Mouse (Mus musculus): Measurements from ENCODE around the gene Krt14. TPM values are rescaled to one million over a fixed set of nuclear protein-coding genes. Genes with fewer than 3 reads are reported as not detected.

The Krt14 gene
- polyA plus RNA-seq, 2 experiments, result 0.25 to 0.42 TPM

DNA sequence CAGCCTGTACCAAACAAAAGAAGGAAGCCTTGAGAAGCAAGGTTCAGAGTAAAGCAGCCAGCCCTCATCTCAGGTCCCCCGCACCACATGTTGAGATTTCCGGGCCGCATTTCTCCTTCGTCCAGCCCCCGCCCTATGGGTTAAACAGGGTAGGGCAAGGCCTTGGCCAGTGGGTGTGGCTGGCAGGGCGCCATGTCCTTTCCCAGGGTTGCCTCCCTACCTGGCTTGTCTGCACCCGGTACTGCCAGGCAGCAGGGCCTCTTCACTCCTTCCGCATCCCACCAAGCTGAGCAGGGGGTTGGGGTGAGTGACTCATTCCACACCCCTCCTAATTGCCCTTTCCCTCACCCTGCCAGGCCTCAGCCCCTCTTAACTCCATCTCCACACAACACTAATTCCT is 39.3 kb downstream of the Krt14 start:
- H3K27ac ChIP-seq, result no peak overlapping the region

DNA sequence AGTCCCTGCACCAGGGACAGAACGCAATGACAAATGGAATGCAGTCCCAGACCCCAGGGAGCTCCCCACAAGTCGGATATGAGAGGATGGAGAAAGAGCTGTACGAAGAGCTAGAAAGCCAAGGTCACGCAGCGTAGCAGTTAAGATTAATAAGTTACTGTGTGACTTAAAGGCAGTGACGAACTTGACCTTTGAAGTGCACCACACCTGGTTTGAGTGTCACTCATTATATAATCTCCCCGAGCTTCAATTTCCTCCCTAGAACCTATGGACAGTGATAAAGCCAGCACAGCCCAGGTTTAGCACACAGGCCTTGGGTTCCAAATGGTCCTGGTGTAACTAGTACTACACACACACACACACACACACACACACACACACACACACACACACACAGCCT is 43.0 kb downstream of the Krt14 start:
- H3K27ac ChIP-seq, result no peak overlapping the region
- DNase-seq (ENCODE audit: low read depth in 3 of 3, low spot score in 3 of 3) (no peak), ATAC-seq (ENCODE audit: insufficient read depth) (no peak)
- no peak overlapping the region for H3K9ac ChIP-seq (replicated peaks)
- no peaks in the 10 kb centered on the region for H3K36me3 ChIP-seq (replicated peaks; ENCODE audit: control insufficient read depth, insufficient read depth, low read depth)
- no peak for TF ChIP-seq EP300 (IDR thresholded peaks at IDR 0.05; ENCODE audit: low read depth)
- no peak for TF ChIP-seq CTCF (IDR thresholded peaks at IDR 0.05; ENCODE audit: low read depth)
- no peak overlapping the region for H3K4me2 ChIP-seq (ENCODE audit: low read depth)
- no peaks in the 10 kb centered on the region for H3K9me3 ChIP-seq (ENCODE audit: control insufficient read depth, low read length)
- H3K4me1 ChIP-seq (replicated peaks; ENCODE audit: control insufficient read depth in 2 of 2, insufficient read depth in 2 of 2, low read length in 1 of 2), result no peaks in the 10 kb centered on the region; a peak in 1 of 4 replicates
- WGBS (ENCODE audit: insufficient replicate concordance), result 35% methylated on average over 7 of the region's 7 CpGs
- no peak overlapping the region for H3K4me3 ChIP-seq (ENCODE audit: insufficient read depth in 1 of 2, low read depth in 2 of 2, low read length in 2 of 2)
- no peaks in the 10 kb centered on the region for H3K27me3 ChIP-seq (ENCODE audit: control insufficient read depth, insufficient read depth, low read length)

More for the DNA sequence above, 39.3 kb downstream of the Krt14 start:
- H3K4me3 ChIP-seq (ENCODE audit: insufficient read depth in 1 of 2, low read depth in 2 of 2, low read length in 2 of 2), result no peak overlapping the region
- ATAC-seq (ENCODE audit: insufficient read depth) (no peak), DNase-seq (ENCODE audit: low read depth in 3 of 3, low spot score in 3 of 3) (no peak)
- H3K4me1 ChIP-seq (replicated peaks; ENCODE audit: control insufficient read depth in 2 of 2, insufficient read depth in 2 of 2, low read length in 1 of 2), result no peaks in the 10 kb centered on the region; a peak in 1 of 4 replicates
- H3K4me2 ChIP-seq (ENCODE audit: low read depth), result no peak overlapping the region
- no peak overlapping the region for H3K9ac ChIP-seq (replicated peaks)
- no peaks in the 10 kb centered on the region for H3K27me3 ChIP-seq (ENCODE audit: control insufficient read depth, insufficient read depth, low read length)
- no peaks in the 10 kb centered on the region for H3K36me3 ChIP-seq (replicated peaks; ENCODE audit: control insufficient read depth, insufficient read depth, low read depth)
- no peaks in the 10 kb centered on the region for H3K9me3 ChIP-seq (ENCODE audit: control insufficient read depth, low read length)
- no peak for TF ChIP-seq CTCF (IDR thresholded peaks at IDR 0.05; ENCODE audit: low read depth)
- TF ChIP-seq EP300 (IDR thresholded peaks at IDR 0.05; ENCODE audit: low read depth), result no peak
- WGBS (ENCODE audit: insufficient replicate concordance), result 54% methylated on average over 8 of the region's 8 CpGs

DNA sequence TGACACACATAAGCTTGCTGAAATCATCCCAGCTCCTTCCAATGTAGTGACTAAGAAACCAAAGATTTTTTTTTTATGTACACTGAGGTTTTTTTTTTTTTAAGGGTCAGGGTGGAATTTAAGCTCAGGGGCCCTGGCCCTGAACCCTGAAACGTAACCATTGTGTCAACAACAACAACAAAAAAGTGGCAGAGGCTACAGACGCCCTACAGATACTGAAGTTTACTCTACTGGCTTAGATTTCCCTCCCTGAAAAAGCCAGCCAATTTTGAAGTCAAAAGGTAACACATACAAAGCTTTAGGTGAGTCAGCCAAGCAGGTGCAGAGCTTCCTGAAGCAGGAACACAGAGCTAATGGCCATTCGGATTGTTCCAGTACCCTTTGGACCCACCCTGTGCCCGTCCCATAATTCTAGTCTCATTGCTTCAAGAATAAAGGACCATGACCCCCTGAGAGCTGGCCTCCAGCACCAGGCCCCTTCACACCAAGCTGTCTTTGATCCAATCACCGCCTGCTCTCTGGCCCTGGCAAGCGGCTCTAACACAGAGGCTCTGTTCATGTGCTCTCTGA is 49.4 kb downstream of the Krt14 start:
- no peaks in the 10 kb centered on the region for H3K9me3 ChIP-seq (ENCODE audit: control insufficient read depth, low read length)
- H3K4me1 ChIP-seq (replicated peaks; ENCODE audit: control insufficient read depth in 2 of 2, insufficient read depth in 2 of 2, low read length in 1 of 2), result no peaks in the 10 kb centered on the region
- no peaks in the 10 kb centered on the region for H3K27me3 ChIP-seq (ENCODE audit: control insufficient read depth, insufficient read depth, low read length)
- H3K27ac ChIP-seq, result no peak overlapping the region
- no peak for DNase-seq (ENCODE audit: low read depth in 3 of 3, low spot score in 3 of 3)
- no peak for ATAC-seq (ENCODE audit: insufficient read depth)
- no peak for TF ChIP-seq EP300 (IDR thresholded peaks at IDR 0.05; ENCODE audit: low read depth)
- no peak for TF ChIP-seq CTCF (IDR thresholded peaks at IDR 0.05; ENCODE audit: low read depth)
- 49% methylated on average over 6 of the region's 6 CpGs for WGBS (ENCODE audit: insufficient replicate concordance)
- H3K4me3 ChIP-seq (ENCODE audit: insufficient read depth in 1 of 2, low read depth in 2 of 2, low read length in 2 of 2), result no peak overlapping the region
- H3K9ac ChIP-seq (replicated peaks), result no peak overlapping the region
- H3K4me2 ChIP-seq (ENCODE audit: low read depth), result no peak overlapping the region
- no peaks in the 10 kb centered on the region for H3K36me3 ChIP-seq (replicated peaks; ENCODE audit: control insufficient read depth, insufficient read depth, low read depth)

DNA sequence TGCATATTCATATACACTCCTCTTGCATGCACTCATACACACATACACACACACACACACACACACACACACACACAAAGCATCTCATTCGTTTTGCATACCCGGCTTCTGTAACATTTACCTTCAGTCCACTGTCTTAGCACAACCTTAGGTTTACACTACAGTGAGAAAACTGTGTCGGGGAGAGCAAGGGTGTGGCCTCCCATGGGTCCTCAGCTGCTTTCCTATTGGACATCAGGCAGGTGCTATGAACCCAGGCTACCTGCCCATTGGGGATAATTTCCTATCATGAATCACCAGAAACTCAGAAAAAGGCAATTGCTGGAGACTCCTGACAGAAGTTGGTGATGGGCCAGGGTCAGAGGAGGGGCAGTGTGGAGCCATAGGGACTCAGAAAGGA is 50.0 kb downstream of the Krt14 start:
- H3K27me3 ChIP-seq (ENCODE audit: control insufficient read depth, insufficient read depth, low read length), result no peaks in the 10 kb centered on the region
- TF ChIP-seq EP300 (IDR thresholded peaks at IDR 0.05; ENCODE audit: low read depth), result no peak
- TF ChIP-seq CTCF (IDR thresholded peaks at IDR 0.05; ENCODE audit: low read depth), result no peak
- ATAC-seq (ENCODE audit: insufficient read depth) (no peak), DNase-seq (ENCODE audit: low read depth in 3 of 3, low spot score in 3 of 3) (no peak)
- WGBS (ENCODE audit: insufficient replicate concordance), result 49% methylated on average over 3 of the region's 3 CpGs
- no peak overlapping the region for H3K9ac ChIP-seq (replicated peaks)
- H3K4me2 ChIP-seq (ENCODE audit: low read depth), result no peak overlapping the region
- no peaks in the 10 kb centered on the region for H3K4me1 ChIP-seq (replicated peaks; ENCODE audit: control insufficient read depth in 2 of 2, insufficient read depth in 2 of 2, low read length in 1 of 2)
- H3K27ac ChIP-seq, result no peak overlapping the region
- no peak overlapping the region for H3K4me3 ChIP-seq (ENCODE audit: insufficient read depth in 1 of 2, low read depth in 2 of 2, low read length in 2 of 2)
- H3K36me3 ChIP-seq (replicated peaks; ENCODE audit: control insufficient read depth, insufficient read depth, low read depth), result no peaks in the 10 kb centered on the region
- H3K9me3 ChIP-seq (ENCODE audit: control insufficient read depth, low read length), result no peaks in the 10 kb centered on the region

DNA sequence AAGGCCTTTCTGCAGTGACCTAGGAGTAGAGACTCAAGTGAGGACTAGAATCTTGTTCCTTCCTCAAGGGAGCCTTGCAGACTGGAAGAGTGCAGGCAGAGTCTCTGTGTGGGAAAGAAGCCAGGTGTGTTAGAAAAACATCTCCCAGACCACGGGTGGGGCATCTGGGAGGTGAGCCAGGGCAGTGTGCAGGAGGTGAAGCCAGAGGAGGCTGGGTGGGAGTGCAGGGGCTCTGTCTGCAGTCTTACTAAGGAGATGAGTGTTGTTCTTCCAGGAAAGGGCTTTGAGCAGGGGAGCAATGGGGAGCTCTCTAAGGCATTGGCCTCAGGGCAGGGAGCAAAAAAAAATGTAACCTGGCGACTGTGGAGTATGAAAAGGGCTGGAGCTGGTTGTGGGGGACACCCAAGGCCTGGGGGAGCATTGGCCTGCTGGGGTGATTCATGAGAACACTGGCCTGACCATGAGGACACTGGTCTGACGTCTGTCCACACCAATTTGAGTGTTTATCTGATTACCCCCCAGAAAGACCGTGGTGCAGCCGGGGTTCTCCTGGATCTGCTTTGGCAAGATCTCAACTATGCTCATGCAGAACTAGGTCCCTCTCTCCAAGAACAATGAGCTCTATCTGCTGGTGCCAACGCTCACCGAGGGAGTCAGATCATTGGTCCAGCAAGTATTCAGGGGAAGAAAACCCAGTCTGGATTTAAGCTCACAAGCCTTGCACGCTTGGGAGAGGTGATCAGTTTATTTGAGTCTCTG is 51.7 kb downstream of the Krt14 start:
- Histone ChIP-seq H3K27ac (no peak overlapping the region), H3K36me3 (replicated peaks; ENCODE audit: control insufficient read depth, insufficient read depth, low read depth) (no peaks in the 10 kb centered on the region), H3K4me3 (ENCODE audit: insufficient read depth in 1 of 2, low read depth in 2 of 2, low read length in 2 of 2) (no peak overlapping the region), H3K4me2 (ENCODE audit: low read depth) (no peak overlapping the region), H3K9ac (replicated peaks) (no peak overlapping the region), H3K4me1 (replicated peaks; ENCODE audit: control insufficient read depth in 2 of 2, insufficient read depth in 2 of 2, low read length in 1 of 2) (no peaks in the 10 kb centered on the region), H3K9me3 (ENCODE audit: control insufficient read depth, low read length) (no peaks in the 10 kb centered on the region), H3K27me3 (ENCODE audit: control insufficient read depth, insufficient read depth, low read length) (no peaks in the 10 kb centered on the region)
- WGBS (ENCODE audit: insufficient replicate concordance), result 42% methylated on average over 8 of the region's 8 CpGs
- DNase-seq (ENCODE audit: low read depth in 3 of 3, low spot score in 3 of 3) (no peak), ATAC-seq (ENCODE audit: insufficient read depth) (no peak)
- no peak for TF ChIP-seq EP300 (IDR thresholded peaks at IDR 0.05; ENCODE audit: low read depth)
- no peak for TF ChIP-seq CTCF (IDR thresholded peaks at IDR 0.05; ENCODE audit: low read depth)

Other genes with a start within 250 kb of the Krt14 start
- gene Krtap29-1, start 228.5 kb downstream of the Krt14 start, polyA plus RNA-seq (2012; rRNA removed), result not detected in 2 replicates
- not detected in 2 replicates for gene Krtap29-1, start 228.5 kb downstream of the Krt14 start, polyA plus RNA-seq (2014; fragmentation: Nextera tagmentation; extraction: Ambion mirVana)
- gene Krtap16-1, start 221.0 kb downstream of the Krt14 start, polyA plus RNA-seq (2012; rRNA removed), result not detected in 2 replicates
- not detected in 2 replicates for gene Krtap16-1, start 221.0 kb downstream of the Krt14 start, polyA plus RNA-seq (2014; fragmentation: Nextera tagmentation; extraction: Ambion mirVana)
- gene Krtap17-1, start 213.6 kb downstream of the Krt14 start, polyA plus RNA-seq (2012; rRNA removed), result not detected in 2 replicates
- not detected in 2 replicates for gene Krtap17-1, start 213.6 kb downstream of the Krt14 start, polyA plus RNA-seq (2014; fragmentation: Nextera tagmentation; extraction: Ambion mirVana)
- not detected in 2 replicates for gene Krt33a, start 191.3 kb downstream of the Krt14 start, polyA plus RNA-seq (2012; rRNA removed)
- gene Krt33a, start 191.3 kb downstream of the Krt14 start, polyA plus RNA-seq (2014; fragmentation: Nextera tagmentation; extraction: Ambion mirVana), result not detected in 2 replicates
- gene Krt33b, start 177.7 kb downstream of the Krt14 start, polyA plus RNA-seq (2012; rRNA removed), result not detected in 2 replicates
- not detected in 2 replicates for gene Krt33b, start 177.7 kb downstream of the Krt14 start, polyA plus RNA-seq (2014; fragmentation: Nextera tagmentation; extraction: Ambion mirVana)
- not detected in 2 replicates for gene Krt34, start 166.0 kb downstream of the Krt14 start, polyA plus RNA-seq (2012; rRNA removed)
- gene Krt34, start 166.0 kb downstream of the Krt14 start, polyA plus RNA-seq (2014; fragmentation: Nextera tagmentation; extraction: Ambion mirVana), result not detected in 2 replicates
- not detected in 2 replicates for gene Krt31, start 157.0 kb downstream of the Krt14 start, polyA plus RNA-seq (2012; rRNA removed)
- not detected in 2 replicates for gene Krt31, start 157.0 kb downstream of the Krt14 start, polyA plus RNA-seq (2014; fragmentation: Nextera tagmentation; extraction: Ambion mirVana)
- not detected in 2 replicates for gene Krt32, start 119.3 kb downstream of the Krt14 start, polyA plus RNA-seq (2012; rRNA removed)
- gene Krt32, start 119.3 kb downstream of the Krt14 start, polyA plus RNA-seq (2014; fragmentation: Nextera tagmentation; extraction: Ambion mirVana), result not detected in 2 replicates
- gene Krt35, start 111.3 kb downstream of the Krt14 start, polyA plus RNA-seq (2012; rRNA removed), result not detected in 2 replicates
- gene Krt35, start 111.3 kb downstream of the Krt14 start, polyA plus RNA-seq (2014; fragmentation: Nextera tagmentation; extraction: Ambion mirVana), result not detected in 2 replicates
- not detected in 2 replicates for gene Krt36, start 101.9 kb downstream of the Krt14 start, polyA plus RNA-seq (2012; rRNA removed)
- not detected in 2 replicates for gene Krt36, start 101.9 kb downstream of the Krt14 start, polyA plus RNA-seq (2014; fragmentation: Nextera tagmentation; extraction: Ambion mirVana)
- 0.08 TPM in 1 of 2 replicates, not detected in the other for gene Krt13, start 86.0 kb downstream of the Krt14 start, polyA plus RNA-seq (2012; rRNA removed)
- gene Krt13, start 86.0 kb downstream of the Krt14 start, polyA plus RNA-seq (2014; fragmentation: Nextera tagmentation; extraction: Ambion mirVana), result not detected in 2 replicates
- gene Krt15, start 71.6 kb downstream of the Krt14 start, polyA plus RNA-seq (2012; rRNA removed), result 0.18 and 0.35 TPM in 2 replicates
- gene Krt15, start 71.6 kb downstream of the Krt14 start, polyA plus RNA-seq (2014; fragmentation: Nextera tagmentation; extraction: Ambion mirVana), result 0.08 TPM in 1 of 2 replicates, not detected in the other
- gene Krt19, start 58.9 kb downstream of the Krt14 start, polyA plus RNA-seq (2012; rRNA removed), result 1.8 and 2.0 TPM in 2 replicates
- 1.2 and 2.4 TPM in 2 replicates for gene Krt19, start 58.9 kb downstream of the Krt14 start, polyA plus RNA-seq (2014; fragmentation: Nextera tagmentation; extraction: Ambion mirVana)
- not detected in 2 replicates for gene Krt9, start 14.3 kb downstream of the Krt14 start, polyA plus RNA-seq (2012; rRNA removed)
- not detected in 2 replicates for gene Krt9, start 14.3 kb downstream of the Krt14 start, polyA plus RNA-seq (2014; fragmentation: Nextera tagmentation; extraction: Ambion mirVana)
- not detected in 2 replicates for gene Krt16, start 41.4 kb upstream of the Krt14 start, polyA plus RNA-seq (2012; rRNA removed)
- gene Krt16, start 41.4 kb upstream of the Krt14 start, polyA plus RNA-seq (2014; fragmentation: Nextera tagmentation; extraction: Ambion mirVana), result not detected in 2 replicates
- gene Krt17, start 53.5 kb upstream of the Krt14 start, polyA plus RNA-seq (2012; rRNA removed), result 0.11 and 0.15 TPM in 2 replicates
- gene Krt17, start 53.5 kb upstream of the Krt14 start, polyA plus RNA-seq (2014; fragmentation: Nextera tagmentation; extraction: Ambion mirVana), result 0.18 and 0.20 TPM in 2 replicates
- not detected in 2 replicates for gene Krt42, start 62.3 kb upstream of the Krt14 start, polyA plus RNA-seq (2012; rRNA removed)
- gene Krt42, start 62.3 kb upstream of the Krt14 start, polyA plus RNA-seq (2014; fragmentation: Nextera tagmentation; extraction: Ambion mirVana), result not detected in 2 replicates
- gene Eif1, start 112.3 kb upstream of the Krt14 start, polyA plus RNA-seq (2012; rRNA removed), result 96.0 and 191 TPM in 2 replicates
- 1,798 and 1,809 TPM in 2 replicates for gene Eif1, start 112.3 kb upstream of the Krt14 start, polyA plus RNA-seq (2014; fragmentation: Nextera tagmentation; extraction: Ambion mirVana)
- not detected in 2 replicates for gene Gast, start 126.9 kb upstream of the Krt14 start, polyA plus RNA-seq (2012; rRNA removed)
- gene Gast, start 126.9 kb upstream of the Krt14 start, polyA plus RNA-seq (2014; fragmentation: Nextera tagmentation; extraction: Ambion mirVana), result not detected in 2 replicates
- gene Hap1, start 148.6 kb upstream of the Krt14 start, polyA plus RNA-seq (2012; rRNA removed), result 0.23 and 0.51 TPM in 2 replicates
- gene Hap1, start 148.6 kb upstream of the Krt14 start, polyA plus RNA-seq (2014; fragmentation: Nextera tagmentation; extraction: Ambion mirVana), result 0.06 and 0.38 TPM in 2 replicates
- gene Jup, start 190.2 kb upstream of the Krt14 start, polyA plus RNA-seq (2012; rRNA removed), result 8.5 and 10.5 TPM in 2 replicates
- gene Jup, start 190.2 kb upstream of the Krt14 start, polyA plus RNA-seq (2014; fragmentation: Nextera tagmentation; extraction: Ambion mirVana), result 8.6 and 9.6 TPM in 2 replicates
- gene P3h4, start 207.3 kb upstream of the Krt14 start, polyA plus RNA-seq (2012; rRNA removed), result 2.5 and 2.8 TPM in 2 replicates
- gene P3h4, start 207.3 kb upstream of the Krt14 start, polyA plus RNA-seq (2014; fragmentation: Nextera tagmentation; extraction: Ambion mirVana), result 2.8 and 3.9 TPM in 2 replicates
- 4.4 and 5.3 TPM in 2 replicates for gene Fkbp10, start 208.1 kb upstream of the Krt14 start, polyA plus RNA-seq (2012; rRNA removed)
- 5.0 and 6.3 TPM in 2 replicates for gene Fkbp10, start 208.1 kb upstream of the Krt14 start, polyA plus RNA-seq (2014; fragmentation: Nextera tagmentation; extraction: Ambion mirVana)
- gene Nt5c3b, start 234.3 kb upstream of the Krt14 start, polyA plus RNA-seq (2012; rRNA removed), result 10.2 and 13.0 TPM in 2 replicates
- gene Nt5c3b, start 234.3 kb upstream of the Krt14 start, polyA plus RNA-seq (2014; fragmentation: Nextera tagmentation; extraction: Ambion mirVana), result 15.5 and 16.3 TPM in 2 replicates
- gene Klhl10, start 234.4 kb upstream of the Krt14 start, polyA plus RNA-seq (2012; rRNA removed), result 0.08 and 0.16 TPM in 2 replicates
- 0.11 and 0.15 TPM in 2 replicates for gene Klhl10, start 234.4 kb upstream of the Krt14 start, polyA plus RNA-seq (2014; fragmentation: Nextera tagmentation; extraction: Ambion mirVana)

Data from liver, embryonic 14.5 days (tissue).